Mouse (Mus musculus) colon, adult 2 months (tissue): ENCODE data around the gene Uqcr10. TPM values are rescaled to one million over a fixed set of nuclear protein-coding genes. Genes with fewer than 3 reads are reported as not detected.

Experiments used
- polyA plus RNA-seq: library from polyadenylated mRNA; depleted of rRNA; stranded (reverse); fragments of >200 nt; gene quantifications from 2 replicates; pipeline ENCODE4 v1.2.3, GENCODE M21; 2012; rRNA removed

Gene Uqcr10
- 1,257 and 1,459 TPM in 2 replicates for polyA plus RNA-seq

DNA sequence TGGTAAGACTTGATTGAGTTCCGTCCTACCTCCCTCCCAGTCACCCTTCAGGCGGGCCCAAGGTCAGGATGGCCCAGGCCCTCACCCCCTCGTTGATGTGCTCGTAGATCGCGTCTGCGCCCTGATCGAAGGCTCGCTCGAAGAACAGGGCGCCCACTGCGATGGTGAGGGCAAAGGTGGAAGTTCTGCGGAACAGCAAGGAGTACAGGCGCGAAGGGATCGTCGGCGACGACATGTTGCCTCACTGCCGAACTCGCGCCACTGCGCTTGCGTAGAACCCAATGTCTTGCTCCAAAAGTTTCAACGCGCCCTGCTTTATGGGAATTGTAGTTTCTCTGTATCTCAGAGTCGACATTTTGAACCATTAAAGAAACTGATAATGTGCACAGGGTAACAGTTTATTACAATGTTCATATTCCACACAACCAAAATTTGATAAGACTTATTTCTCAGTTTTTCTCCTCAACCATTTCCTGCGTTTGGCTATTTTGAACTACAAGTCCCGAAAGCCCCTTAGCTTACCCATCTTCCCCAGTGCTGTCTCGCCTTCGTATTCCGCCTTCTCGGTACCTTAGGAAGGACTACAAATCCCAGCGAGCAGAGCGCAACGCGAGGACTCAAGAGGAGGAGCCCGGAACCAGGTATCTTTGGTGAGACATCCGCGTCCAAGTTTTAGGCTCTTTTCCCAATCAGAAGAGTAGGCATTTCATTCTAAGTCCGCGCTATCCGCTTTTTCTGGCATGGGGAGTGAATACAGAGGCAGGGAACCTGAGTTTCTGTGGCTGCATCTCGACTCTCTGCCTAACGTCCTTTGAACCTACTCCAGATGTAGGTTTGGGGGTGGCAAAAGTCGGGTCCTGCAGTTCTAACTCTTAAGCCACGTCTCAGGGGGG is at the start of gene Uqcr10, which contains the start of gene Zmat5:
Uqcr10 (minus strand) TSS at position 271 of the 893 bp plus-strand sequence.
Zmat5 (plus strand) TSS at position 607 of the 893 bp plus-strand sequence.

GRCm38 (mm10) chr11:4746733-4747132 is 42.6 kb upstream of the Uqcr10 start, which contains the start of gene Cabp7:
TSS of gene Cabp7 (minus strand) at chr11:4746778.

Other genes with a start within 250 kb of the Uqcr10 start
- 24.1 and 24.2 TPM in 2 replicates for gene Mtmr3, start 109.5 kb downstream of the Uqcr10 start, polyA plus RNA-seq
- not detected in 2 replicates for gene Gm11032, start 84.3 kb downstream of the Uqcr10 start, polyA plus RNA-seq
- gene Ascc2, start 66.6 kb downstream of the Uqcr10 start, polyA plus RNA-seq, result 20.6 and 22.7 TPM in 2 replicates
- 46.4 and 58.7 TPM in 2 replicates for gene Zmat5, start 336 bp upstream of the Uqcr10 start, polyA plus RNA-seq
- 0.06 TPM in 1 of 2 replicates, not detected in the other for gene Cabp7, start 42.4 kb upstream of the Uqcr10 start, polyA plus RNA-seq
- gene Nf2, start 145.2 kb upstream of the Uqcr10 start, polyA plus RNA-seq, result 43.5 and 49.9 TPM in 2 replicates
- 41.8 and 56.2 TPM in 2 replicates for gene Nipsnap1, start 169.6 kb upstream of the Uqcr10 start, polyA plus RNA-seq
- 14.5 and 15.7 TPM in 2 replicates for gene Thoc5, start 191.0 kb upstream of the Uqcr10 start, polyA plus RNA-seq
- gene Nefh, start 243.7 kb upstream of the Uqcr10 start, polyA plus RNA-seq, result 0.44 and 0.47 TPM in 2 replicates